Mouse (Mus musculus) gastrocnemius, adult 2 months (tissue): ENCODE data around the gene Cacna1f. TPM values are rescaled to one million over a fixed set of nuclear protein-coding genes. Genes with fewer than 3 reads are reported as not detected.

Source experiments
- DNase-seq: peaks from one replicate; pipeline ENCODE4 v3.0.0; 2022
- H3K27ac ChIP-seq: fragments of 200-600 bp; 2 replicates; pipeline ENCODE4 v1.8.1; 2022; ENCODE audit warnings: mild to moderate bottlenecking
- H3K4me3 ChIP-seq: fragments of 200-600 bp; 2 replicates; pipeline ENCODE4 v1.8.1; 2022; ENCODE audit warnings: mild to moderate bottlenecking, moderate library complexity
- CTCF ChIP-seq: fragments of 200-600 bp; IDR thresholded peaks from 2 replicates; pipeline ENCODE4 v1.8.1; 2022; ENCODE audit warnings: antibody characterized with exemption, mild to moderate bottlenecking, moderate library complexity
- intact Hi-C: fragments of 180-260 bp; cut with DNase I; formaldehyde crosslinking; loops from one replicate; pipeline ENCODE4 v1.15.1; 2025
- total RNA-seq, 2 experiments: library from RNA; stranded (reverse); gene quantifications; 2 replicates each; pipeline ENCODE4 v1.2.3; 2021

Gene Cacna1f
- total RNA-seq, 2 experiments from 2014 or later, result not detected

GRCm38 (mm10) chrX:7586356-7586755 lies 20.5 kb upstream of the Cacna1f start:
- intact Hi-C loops, result no loop called here
- TF ChIP-seq CTCF, result no peak
- DNase-seq, result no peak

GRCm38 (mm10) chrX:7595371-7595770 lies 11.5 kb upstream of the Cacna1f start:
- Histone ChIP-seq H3K4me3 (no peak overlapping the region), H3K27ac (no peak overlapping the region)
- intact Hi-C loops, result no loop called here
- DNase-seq, result no peak
- no peak for TF ChIP-seq CTCF

More at GRCm38 (mm10) chrX:7586356-7586755, 20.5 kb upstream of the Cacna1f start:
- no peak overlapping the region for H3K27ac ChIP-seq
- H3K4me3 ChIP-seq, result no peak overlapping the region

- intact Hi-C loops, result loop anchor here (2.0 kb wide), 1 partner anchor 29 kb away; the partner anchor contains the start of gene Ppp1r3f
- H3K4me3 ChIP-seq, result peak overlapping the region; percentile 81
- DNase-seq, result no peak
- H3K27ac ChIP-seq, result no peak overlapping the region
- TF ChIP-seq CTCF, result no peak
Observed at GRCm38 (mm10) chrX:7604004-7604403, 2.9 kb upstream of the Cacna1f start.

- Histone ChIP-seq H3K4me3 (peak within 1 kb of the TSS; percentile 81), H3K27ac (peak within 1 kb of the TSS; percentile 83)
- no peak for TF ChIP-seq CTCF
- DNase-seq, result peak; percentile 88
- intact Hi-C loops, result loop anchor here (2.0 kb wide), 1 partner anchor 30 kb away; the partner anchor contains the start of gene Ppp1r3f
Observed at GRCm38 (mm10) chrX:7604879-7605574, 1.9 kb upstream of the Cacna1f start, which contains the start of gene Ccdc22. Gene Ccdc22 (minus strand): TSS chrX:7605517.

- Histone ChIP-seq H3K4me3 (peak overlapping the region; percentile 81; the same call in 1 of the 2 replicates), H3K27ac (no peak overlapping the region)
- DNase-seq, result no peak
- intact Hi-C loops, result loop anchor here (2.0 kb wide), 1 partner anchor 31 kb away; the partner anchor contains the start of gene Ppp1r3f
- no peak for TF ChIP-seq CTCF
Observed at GRCm38 (mm10) chrX:7605575-7605941, 1.3 kb upstream of the Cacna1f start.

- H3K4me3 ChIP-seq, result peak overlapping the region; percentile 58
- intact Hi-C loops, result no loop called here
Observed at GRCm38 (mm10) chrX:7610035-7610434, 3.2 kb downstream of the Cacna1f start.

GRCm38 (mm10) chrX:7610536-7611258 lies 3.8 kb downstream of the Cacna1f start:
- H3K27ac ChIP-seq, result no peak overlapping the region
- H3K4me3 ChIP-seq, result peak overlapping the region; percentile 58
- no peak for DNase-seq
- intact Hi-C loops, result no loop called here
- no peak for TF ChIP-seq CTCF

More at GRCm38 (mm10) chrX:7610035-7610434, 3.2 kb downstream of the Cacna1f start:
- no peak for DNase-seq
- TF ChIP-seq CTCF, result no peak
- H3K27ac ChIP-seq, result no peak overlapping the region

- no peak for DNase-seq
- no peak overlapping the region for H3K27ac ChIP-seq
- TF ChIP-seq CTCF, result no peak
- no peak overlapping the region for H3K4me3 ChIP-seq
- intact Hi-C loops, result no loop called here
Observed at GRCm38 (mm10) chrX:7617889-7618551, 11.1 kb downstream of the Cacna1f start.

GRCm38 (mm10) chrX:7632560-7632959 lies 25.7 kb downstream of the Cacna1f start:
- no peak for TF ChIP-seq CTCF
- intact Hi-C loops, result no loop called here
- Histone ChIP-seq H3K27ac (no peak overlapping the region), H3K4me3 (no peak overlapping the region)
- DNase-seq, result no peak

GRCm38 (mm10) chrX:7635101-7635500 lies 28.2 kb downstream of the Cacna1f start:
- no peak for TF ChIP-seq CTCF
- Histone ChIP-seq H3K4me3 (no peak overlapping the region), H3K27ac (no peak overlapping the region)
- DNase-seq, result no peak
- intact Hi-C loops, result no loop called here

- no peak for TF ChIP-seq CTCF
- intact Hi-C loops, result no loop called here
- no peak within 1 kb of the TSS for H3K27ac ChIP-seq
- peak; percentile 75 for DNase-seq
- peak within 1 kb of the TSS; percentile 50 for H3K4me3 ChIP-seq
Observed at GRCm38 (mm10) chrX:7638401-7639091, 31.7 kb downstream of the Cacna1f start, which contains the start of gene Syp. Gene Syp (plus strand): TSS chrX:7638471.
